Mouse (Mus musculus) lung, postnatal 25 days (tissue): ENCODE measurements at regions not wholly inside any gene's neighbourhood (a gene's known extent, or its start where the extent isn't known, plus 50 kb on each side); places are given as distances from the start of the nearest gene placed in this dataset.

Experiments
- DNase-seq: peaks from one replicate; pipeline ENCODE4 v3.0.0; 2022; ENCODE audit warnings: low spot score

DNA sequence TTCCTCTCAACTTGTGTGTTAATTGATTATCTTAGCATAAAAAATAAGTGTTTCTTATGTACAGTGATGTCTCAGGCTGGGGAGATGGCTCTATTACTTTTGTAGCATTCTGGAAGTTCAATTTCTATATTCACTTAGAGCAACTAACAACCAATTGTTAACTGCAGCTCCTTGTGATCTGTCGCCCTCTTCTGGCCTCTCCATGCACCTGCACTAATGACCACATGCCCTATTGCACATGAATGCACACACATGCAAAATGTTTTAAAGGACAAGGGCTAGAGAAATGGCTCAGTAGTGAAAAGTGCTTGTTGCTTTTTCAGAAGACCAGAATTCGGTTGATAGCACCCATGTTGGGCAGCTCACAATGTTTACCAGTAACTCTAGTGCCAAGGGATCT lies 629.1 kb upstream of the Dpp10 start:
- DNase-seq: no peak

GRCm38 (mm10) chr1:124652872-124653271 lies 607.5 kb upstream of the Dpp10 start:
- DNase-seq: no peak

DNA sequence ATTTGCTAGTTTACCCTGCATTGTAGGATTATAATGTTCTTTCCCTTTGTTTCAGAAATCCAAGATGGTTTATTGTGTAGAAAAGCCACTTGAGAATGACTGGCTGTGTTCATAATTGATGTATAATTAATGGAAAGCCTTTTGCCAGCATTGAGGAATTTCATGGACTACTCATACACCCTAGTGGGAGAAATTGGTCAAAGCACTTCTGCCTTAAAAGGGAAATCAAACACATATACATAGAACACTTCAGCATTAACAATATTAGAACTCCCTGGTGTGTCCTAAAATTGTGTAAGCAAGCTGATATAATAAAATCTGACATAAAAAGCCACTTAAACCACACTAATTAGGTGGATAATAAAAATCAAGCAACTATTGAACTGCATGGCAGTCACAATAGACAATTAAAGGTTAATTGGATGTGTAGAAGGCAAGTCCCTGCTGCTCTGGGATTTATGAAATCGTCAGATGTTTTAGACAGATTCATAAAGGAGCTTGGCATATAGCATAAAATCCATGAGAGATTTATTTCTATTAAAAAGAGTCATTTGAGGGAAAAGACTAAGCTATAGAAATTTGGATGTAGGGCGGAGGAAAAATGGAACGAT lies 607.0 kb upstream of the Dpp10 start:
- no peak for DNase-seq

DNA sequence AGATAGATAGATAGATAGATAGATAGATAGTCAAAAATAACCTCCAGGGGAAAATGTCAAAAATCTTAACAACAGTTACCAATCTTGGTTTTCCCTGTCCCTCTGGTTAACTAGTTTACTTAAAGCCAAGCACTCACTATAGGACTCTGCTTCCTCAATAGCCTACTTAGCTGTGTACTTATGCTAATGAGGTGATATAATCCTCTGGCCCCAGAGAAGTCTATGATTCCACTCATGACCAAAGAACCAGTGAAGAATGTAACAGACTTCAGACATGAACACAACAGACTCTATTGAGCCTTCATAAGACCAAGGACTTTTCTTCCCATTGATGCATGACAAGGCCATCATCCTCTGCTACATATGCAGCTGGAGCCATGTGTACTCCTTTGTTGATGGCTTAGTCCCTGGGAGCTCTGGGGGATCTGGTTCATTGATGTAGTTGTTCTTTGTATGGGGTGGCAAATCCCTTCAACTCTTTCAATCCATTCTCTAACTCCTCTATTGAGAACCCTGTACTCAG lies 589.9 kb upstream of the Dpp10 start:
- DNase-seq: no peak

DNA sequence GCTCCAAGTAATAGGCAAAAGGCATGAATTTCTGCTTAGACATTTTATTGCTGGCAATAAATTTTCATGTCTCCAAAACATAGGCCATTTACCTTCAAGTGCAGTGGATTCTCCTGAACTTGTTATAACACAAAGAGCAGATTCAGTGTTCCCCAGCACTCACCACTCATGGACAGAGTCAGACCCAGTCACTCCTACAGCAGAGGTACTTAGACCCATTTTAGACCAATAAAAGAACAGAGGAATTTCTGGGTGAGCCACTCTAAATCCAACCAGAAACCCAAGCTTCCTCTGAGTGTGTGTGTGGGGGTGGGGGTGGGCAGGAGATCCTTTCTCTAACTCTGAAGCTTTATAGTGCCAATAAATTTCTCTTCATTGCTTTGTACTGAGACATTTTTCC lies 584.7 kb upstream of the Dpp10 start:
- no peak for DNase-seq

GRCm38 (mm10) chr1:124584620-124585019 lies 539.3 kb upstream of the Dpp10 start:
- no peak for DNase-seq
